Mouse (Mus musculus) myocyte (in vitro differentiated cells): ENCODE results near the gene Kcnk18. TPM values are rescaled to one million over a fixed set of nuclear protein-coding genes. Genes with fewer than 3 reads are reported as not detected.
A peak's percentile ranks its signal among the peaks of the same experiment; 100 is the strongest.

Source experiments
- H3K27me3 ChIP-seq: one replicate; pipeline ENCODE4 v1.6.1; 2011; ENCODE audit not compliant: control insufficient read depth, insufficient read depth, insufficient read length
- H3K36me3 ChIP-seq: one replicate; pipeline ENCODE4 v1.6.1; 2011; ENCODE audit not compliant: control insufficient read depth, insufficient read depth
- H3K4me2 ChIP-seq: one replicate; pipeline ENCODE4 v1.6.1; 2011; ENCODE audit warnings: low read depth, control low read depth
- H3K4me3 ChIP-seq: one replicate; pipeline ENCODE4 v1.5.1; 2011; ENCODE audit warnings: mild to moderate bottlenecking, control low read depth, moderate library complexity
- H3K79me2 ChIP-seq: one replicate; pipeline ENCODE4 v1.6.1; 2011; ENCODE audit not compliant: control insufficient read depth, insufficient read depth
- H3ac ChIP-seq: one replicate; pipeline ENCODE4 v1.6.1; 2011; ENCODE audit not compliant: control insufficient read depth, insufficient read length
- CEBPB ChIP-seq: IDR thresholded peaks from 2 replicates; pipeline ENCODE4 v1.6.1; 2011; ENCODE audit warnings: mild to moderate bottlenecking, moderate library complexity; ENCODE audit not compliant: poor library complexity, insufficient read depth, severe bottlenecking
- E2F4 ChIP-seq: IDR thresholded peaks from one replicate; pipeline ENCODE4 v1.6.1; 2011; ENCODE audit warnings: mild to moderate bottlenecking, control low read depth, moderate library complexity; ENCODE audit not compliant: insufficient read depth
- MAX ChIP-seq: IDR thresholded peaks from one replicate; pipeline ENCODE4 v1.6.1; 2011; ENCODE audit warnings: low read depth, mild to moderate bottlenecking, control low read depth
- MYOD1 ChIP-seq, 3 experiments: IDR thresholded peaks; one replicate each; pipeline ENCODE4 v1.6.1; 2011; ENCODE audit warnings: control low read depth in 2 of 3, low read depth in 2 of 3, mild to moderate bottlenecking in 2 of 3, moderate library complexity in 1 of 3; ENCODE audit not compliant: insufficient read length in 2 of 3, control insufficient read depth in 1 of 3
- MYOG ChIP-seq, 3 experiments: IDR thresholded peaks; one replicate each; pipeline ENCODE4 v1.6.1; 2011; ENCODE audit warnings: control low read depth in 2 of 3, low read depth in 2 of 3, mild to moderate bottlenecking in 2 of 3; ENCODE audit not compliant: insufficient read length in 2 of 3, control insufficient read depth in 1 of 3, insufficient read depth in 1 of 3
- POLR2A ChIP-seq: IDR thresholded peaks from one replicate; pipeline ENCODE4 v1.6.1; 2011; ENCODE audit warnings: low read depth, mild to moderate bottlenecking, control low read depth, moderate library complexity; ENCODE audit not compliant: insufficient read length
- POLR2AphosphoS2 ChIP-seq: IDR thresholded peaks from one replicate; pipeline ENCODE4 v1.6.1; 2011; ENCODE audit warnings: low read depth, control low read depth; ENCODE audit not compliant: insufficient read length
- REST ChIP-seq: IDR thresholded peaks from one replicate; pipeline ENCODE4 v1.6.1; 2011; ENCODE audit warnings: mild to moderate bottlenecking, control low read depth, moderate library complexity; ENCODE audit not compliant: insufficient read depth, insufficient read length
- SRF ChIP-seq: IDR thresholded peaks from one replicate; pipeline ENCODE4 v1.6.1; 2011; ENCODE audit warnings: low read depth; ENCODE audit not compliant: control insufficient read depth, insufficient read length
- TCF12 ChIP-seq: IDR thresholded peaks from one replicate; pipeline ENCODE4 v1.6.1; 2011; ENCODE audit warnings: mild to moderate bottlenecking, control low read depth; ENCODE audit not compliant: poor library complexity, insufficient read depth, severe bottlenecking
- TCF3 ChIP-seq: IDR thresholded peaks from one replicate; pipeline ENCODE4 v1.6.1; 2011; ENCODE audit warnings: low read depth, control low read depth; ENCODE audit not compliant: insufficient read length
- USF1 ChIP-seq: IDR thresholded peaks from one replicate; pipeline ENCODE4 v1.6.1; 2011; ENCODE audit warnings: low read depth, mild to moderate bottlenecking, control low read depth, moderate library complexity
- polyA plus RNA-seq: library from polyadenylated mRNA; unstranded; fragments of >200 nt; fragmentation: generic; extraction: Trizol; gene quantifications from one replicate; pipeline ENCODE4 v1.2.1, GENCODE M21; 2012; ENCODE audit warnings: missing spikeins

The Kcnk18 gene
- polyA plus RNA-seq, 1 experiment: not detected

GRCm38 (mm10) chr19:59239124-59239817 lies 20.3 kb downstream of the Kcnk18 start:
- Histone ChIP-seq H3K4me2 (peak overlapping the region; percentile 67), H3K79me2 (no peaks in the 10 kb centered on the region), H3K27me3 (peaks cover 21% of the 10 kb centered on the region), H3K36me3 (no peaks in the 10 kb centered on the region), H3K4me3 (no peak overlapping the region), H3ac (no peak overlapping the region)
- TF ChIP-seq MYOD1 (IDR thresholded peaks at IDR 0.05; ENCODE audit: control insufficient read depth in 1 of 3, insufficient read length in 2 of 3, low read depth in 2 of 3) (peak in 1 of 3 experiments; percentile 15), MAX (no peak), MYOG (IDR thresholded peaks at IDR 0.05; ENCODE audit: control insufficient read depth in 1 of 3, insufficient read depth in 1 of 3, insufficient read length in 2 of 3, low read depth in 2 of 3) (peak in 1 of 3 experiments; percentile 36)

- no peak overlapping the region for H3ac ChIP-seq
- H3K79me2 ChIP-seq: no peaks in the 10 kb centered on the region
- H3K4me2 ChIP-seq: no peak overlapping the region
- peaks cover 21% of the 10 kb centered on the region for H3K27me3 ChIP-seq
- H3K36me3 ChIP-seq: no peaks in the 10 kb centered on the region
- no peak for TF ChIP-seq MYOG (IDR thresholded peaks at IDR 0.05; ENCODE audit: control insufficient read depth in 1 of 3, insufficient read depth in 1 of 3, insufficient read length in 2 of 3, low read depth in 2 of 3)
- no peak overlapping the region for H3K4me3 ChIP-seq
These were observed 23.0 kb downstream of the Kcnk18 start for GRCm38 (mm10) chr19:59241987-59242386.

GRCm38 (mm10) chr19:59243057-59243456 lies 24.0 kb downstream of the Kcnk18 start:
- no peak overlapping the region for H3ac ChIP-seq
- no peaks in the 10 kb centered on the region for H3K79me2 ChIP-seq
- TF ChIP-seq MAX (no peak), POLR2AphosphoS2 (no peak), TCF3 (no peak), USF1 (no peak), CEBPB (no peak), MYOD1 (IDR thresholded peaks at IDR 0.05; ENCODE audit: control insufficient read depth in 1 of 3, insufficient read length in 2 of 3, low read depth in 2 of 3) (no peak), REST (no peak), MYOG (IDR thresholded peaks at IDR 0.05; ENCODE audit: control insufficient read depth in 1 of 3, insufficient read depth in 1 of 3, insufficient read length in 2 of 3, low read depth in 2 of 3) (no peak), POLR2A (no peak), SRF (no peak), E2F4 (no peak), TCF12 (no peak)
- no peak overlapping the region for H3K4me3 ChIP-seq
- no peaks in the 10 kb centered on the region for H3K36me3 ChIP-seq
- H3K4me2 ChIP-seq: no peak overlapping the region
- H3K27me3 ChIP-seq: peaks cover 21% of the 10 kb centered on the region

GRCm38 (mm10) chr19:59248144-59248543 lies 29.1 kb downstream of the Kcnk18 start:
- Histone ChIP-seq H3ac (no peak overlapping the region), H3K79me2 (no peaks in the 10 kb centered on the region), H3K27me3 (no peaks in the 10 kb centered on the region), H3K4me2 (no peak overlapping the region), H3K4me3 (no peak overlapping the region), H3K36me3 (no peaks in the 10 kb centered on the region)
- TF ChIP-seq SRF: no peak
- no peak for TF ChIP-seq TCF3
- no peak for TF ChIP-seq REST
- TF ChIP-seq E2F4: no peak
- TF ChIP-seq MYOD1 (IDR thresholded peaks at IDR 0.05; ENCODE audit: control insufficient read depth in 1 of 3, insufficient read length in 2 of 3, low read depth in 2 of 3): no peak
- TF ChIP-seq MAX: no peak
- no peak for TF ChIP-seq POLR2AphosphoS2
- TF ChIP-seq MYOG (IDR thresholded peaks at IDR 0.05; ENCODE audit: control insufficient read depth in 1 of 3, insufficient read depth in 1 of 3, insufficient read length in 2 of 3, low read depth in 2 of 3): no peak
- TF ChIP-seq CEBPB: no peak
- no peak for TF ChIP-seq TCF12

DNA sequence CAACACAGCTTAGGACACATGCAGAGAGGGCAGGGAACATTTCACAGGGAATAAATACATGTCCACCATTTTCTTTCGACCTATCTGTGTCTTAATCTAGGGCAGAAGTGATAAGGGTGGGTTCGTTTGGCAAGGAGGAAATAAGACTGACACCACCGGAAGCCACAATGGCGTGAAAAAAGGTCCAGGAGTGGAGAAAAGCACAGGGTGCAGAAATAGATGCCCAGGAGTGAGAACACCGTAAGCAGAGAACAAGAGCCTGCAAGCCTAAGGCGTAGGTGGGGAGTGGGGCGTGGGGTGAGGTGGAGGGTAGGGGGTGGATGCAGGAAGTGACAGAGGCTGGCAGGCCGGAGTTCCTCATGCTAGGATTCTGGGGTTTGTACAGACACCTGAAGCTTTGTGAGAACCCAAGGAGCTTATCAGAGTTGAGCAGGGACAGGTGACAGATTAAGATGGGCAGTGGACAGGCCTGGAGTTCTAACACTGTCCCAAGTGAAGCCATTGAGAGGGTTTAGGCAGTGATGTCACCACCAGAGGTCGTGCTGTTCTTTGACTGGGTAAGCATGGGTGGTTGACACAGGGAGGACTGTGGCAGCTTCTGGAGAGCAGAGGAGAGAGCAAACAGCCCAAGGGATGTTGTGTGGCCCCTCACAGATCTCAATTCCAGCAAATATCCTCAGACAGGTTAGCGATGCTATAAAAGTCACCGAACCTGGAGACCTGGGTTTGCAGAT lies 29.7 kb downstream of the Kcnk18 start:
- H3K27me3 ChIP-seq: no peaks in the 10 kb centered on the region
- no peaks in the 10 kb centered on the region for H3K79me2 ChIP-seq

More for the DNA sequence above, 29.7 kb downstream of the Kcnk18 start:
- no peak overlapping the region for H3K4me3 ChIP-seq
- H3K36me3 ChIP-seq: no peaks in the 10 kb centered on the region
- no peak overlapping the region for H3ac ChIP-seq
- no peak overlapping the region for H3K4me2 ChIP-seq
- no peak for TF ChIP-seq REST
- TF ChIP-seq MAX: no peak
- TF ChIP-seq POLR2AphosphoS2: no peak
- no peak for TF ChIP-seq MYOG (IDR thresholded peaks at IDR 0.05; ENCODE audit: control insufficient read depth in 1 of 3, insufficient read depth in 1 of 3, insufficient read length in 2 of 3, low read depth in 2 of 3)
- no peak for TF ChIP-seq TCF3
- no peak for TF ChIP-seq MYOD1 (IDR thresholded peaks at IDR 0.05; ENCODE audit: control insufficient read depth in 1 of 3, insufficient read length in 2 of 3, low read depth in 2 of 3)
- no peak for TF ChIP-seq POLR2A
- no peak for TF ChIP-seq CEBPB
- no peak for TF ChIP-seq USF1
- no peak for TF ChIP-seq E2F4
- TF ChIP-seq TCF12: no peak
- TF ChIP-seq SRF: no peak
